Mouse (Mus musculus) CD4-positive, CD25-positive, alpha-beta regulatory T cell, adult 4 months (primary cell): ENCODE results near the gene Pes1. TPM values are rescaled to one million over a fixed set of nuclear protein-coding genes. Genes with fewer than 3 reads are reported as not detected.
A peak's percentile ranks its signal among the peaks of the same experiment; 100 is the strongest.

Source experiments
- ATAC-seq: one replicate; pipeline ENCODE4 v1.8.0; 2017
- polyA plus RNA-seq, 2 experiments: library from polyadenylated mRNA; unstranded; fragments of 100-300 nt; shearing (Covaris generic); gene quantifications; one replicate each; pipeline ENCODE4 v1.2.1; 2017

The Pes1 gene
- polyA plus RNA-seq, 2 experiments from 2014 or later: 82.0 to 111 TPM

GRCm38 (mm10) chr11:3964416-3965172 lies 819 bp downstream of the Pes1 start:
- ATAC-seq: no peak

- ATAC-seq: no peak
These were observed 6.1 kb downstream of the Pes1 start for GRCm38 (mm10) chr11:3969837-3970236.

GRCm38 (mm10) chr11:3970361-3970760 lies 6.6 kb downstream of the Pes1 start:
- ATAC-seq: no peak

- ATAC-seq: no peak
These were observed 9.3 kb downstream of the Pes1 start for GRCm38 (mm10) chr11:3973081-3973480.

- no peak for ATAC-seq
These were observed 10.5 kb downstream of the Pes1 start for GRCm38 (mm10) chr11:3974311-3974710.

- ATAC-seq: no peak
These were observed 12.9 kb downstream of the Pes1 start, which contains the start of gene 4930556J24Rik for GRCm38 (mm10) chr11:3976678-3977077. 4930556J24Rik (minus strand) TSS chr11:3976778.

GRCm38 (mm10) chr11:3978421-3978820 lies 14.6 kb downstream of the Pes1 start:
- ATAC-seq: no peak

- no peak for ATAC-seq
These were observed 17.8 kb downstream of the Pes1 start for GRCm38 (mm10) chr11:3981536-3981935.

GRCm38 (mm10) chr11:3982275-3983209 lies 18.8 kb downstream of the Pes1 start:
- ATAC-seq: no peak

GRCm38 (mm10) chr11:3983291-3983862 lies 19.6 kb downstream of the Pes1 start, which contains the start of gene Gal3st1:
Gal3st1 (plus strand) TSS chr11:3983636.
- ATAC-seq: no peak

GRCm38 (mm10) chr11:3983863-3984745 lies 20.3 kb downstream of the Pes1 start:
- ATAC-seq: no peak

GRCm38 (mm10) chr11:3989748-3990147 lies 26.0 kb downstream of the Pes1 start:
- no peak for ATAC-seq

- ATAC-seq: no peak
These were observed 29.4 kb downstream of the Pes1 start for GRCm38 (mm10) chr11:3993132-3993531.

GRCm38 (mm10) chr11:3993914-3994313 lies 30.1 kb downstream of the Pes1 start:
- ATAC-seq: no peak

GRCm38 (mm10) chr11:3995511-3995910 lies 31.7 kb downstream of the Pes1 start:
- no peak for ATAC-seq

GRCm38 (mm10) chr11:3996840-3997239 lies 33.1 kb downstream of the Pes1 start:
- no peak for ATAC-seq

GRCm38 (mm10) chr11:3997978-3998720 lies 34.4 kb downstream of the Pes1 start:
- peak; percentile 29 for ATAC-seq

- no peak for ATAC-seq
These were observed 35.8 kb downstream of the Pes1 start for GRCm38 (mm10) chr11:3999547-3999946.

- peak; percentile 57 for ATAC-seq
These were observed 37.8 kb downstream of the Pes1 start for GRCm38 (mm10) chr11:4001603-4002002.

GRCm38 (mm10) chr11:4005220-4005805 lies 41.5 kb downstream of the Pes1 start:
- ATAC-seq: no peak

- ATAC-seq: no peak
These were observed 42.7 kb downstream of the Pes1 start for GRCm38 (mm10) chr11:4006462-4006861.
